Mouse (Mus musculus): ENCODE data around the gene Bbs9. TPM values are rescaled to one million over a fixed set of nuclear protein-coding genes. Genes with fewer than 3 reads are reported as not detected.
A peak's percentile ranks its signal among the peaks of the same experiment; 100 is the strongest.

Bbs9 gene
- polyA plus RNA-seq, 1 experiment from 2014 or later = 15.0 TPM

DNA sequence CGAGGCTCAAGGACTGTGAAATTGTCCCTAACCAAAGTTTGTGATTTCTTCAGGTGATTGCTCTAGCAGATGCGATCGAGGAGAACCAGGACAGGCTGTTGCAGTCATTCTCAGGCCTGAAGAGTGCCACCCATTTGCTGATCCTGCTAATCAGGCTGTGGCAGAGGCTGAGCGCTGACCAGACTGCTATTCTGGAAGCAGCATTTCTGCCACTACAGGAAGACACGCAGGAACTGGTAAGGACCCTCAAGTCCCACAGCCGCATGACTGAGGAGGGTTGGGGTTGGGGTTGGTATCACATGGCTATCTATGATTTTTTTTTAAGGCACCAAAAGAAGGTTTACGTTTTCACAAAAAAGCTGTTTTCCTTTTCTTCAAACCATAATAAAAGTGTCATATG is 318.2 kb downstream of the Bbs9 start:
- H3K36me3 ChIP-seq = no peaks in the 10 kb centered on the region
- no peak overlapping the region for H3K27ac ChIP-seq
- H3K27me3 ChIP-seq (ENCODE audit: insufficient read depth, poor library complexity, severe bottlenecking) = no peaks in the 10 kb centered on the region
- WGBS = 82% methylated on average over 7 of the region's 7 CpGs
- peaks cover 5% of the 10 kb centered on the region for H3K4me1 ChIP-seq (replicated peaks)
- DNase-seq (ENCODE audit: low spot score) = no peak
- no peak overlapping the region for H3K4me3 ChIP-seq
- no peaks in the 10 kb centered on the region for H3K9me3 ChIP-seq

DNA sequence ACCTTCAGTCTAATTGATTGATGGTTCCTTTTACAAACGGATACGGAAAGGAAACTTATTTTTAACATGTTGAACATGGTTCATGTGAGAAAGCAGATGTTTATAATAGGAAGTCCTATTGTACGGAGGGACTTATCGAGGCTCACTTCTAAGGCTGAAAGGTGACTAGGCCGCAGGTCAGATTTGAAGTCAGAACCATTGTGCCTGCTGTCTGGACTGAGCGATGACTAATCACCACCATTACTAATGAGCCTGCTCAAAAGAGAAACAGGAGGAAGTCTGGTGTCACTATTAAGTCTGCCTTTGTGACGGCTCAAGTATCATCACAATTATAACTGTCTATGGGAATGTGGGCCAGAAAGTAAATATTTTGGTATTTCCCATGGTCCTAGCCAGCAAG is 325.2 kb downstream of the Bbs9 start:
- Histone ChIP-seq H3K36me3 (no peaks in the 10 kb centered on the region), H3K4me3 (no peak overlapping the region), H3K27ac (no peak overlapping the region), H3K9me3 (no peaks in the 10 kb centered on the region), H3K4me1 (replicated peaks) (no peaks in the 10 kb centered on the region), H3K27me3 (ENCODE audit: insufficient read depth, poor library complexity, severe bottlenecking) (no peaks in the 10 kb centered on the region)
- DNase-seq (ENCODE audit: low spot score) = no peak
- WGBS = 65% methylated on average over 7 of the region's 7 CpGs

DNA sequence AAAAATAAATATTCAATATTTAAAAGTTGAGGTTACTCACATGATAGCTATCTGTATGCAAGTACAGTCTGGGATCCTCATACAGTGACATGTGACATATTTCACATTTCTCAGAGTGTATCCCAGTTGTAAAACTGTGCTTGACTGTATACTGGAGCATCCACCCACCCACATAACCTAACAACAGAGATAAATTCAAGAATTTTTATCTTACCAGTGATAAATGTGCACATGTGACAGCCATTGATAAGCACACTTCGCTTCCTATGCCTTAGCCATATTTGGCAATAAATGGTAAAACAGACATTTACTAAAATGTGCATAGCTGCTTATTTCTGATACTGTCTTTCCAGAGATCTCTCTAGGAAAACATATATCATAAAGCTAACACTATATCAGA is 330.5 kb downstream of the Bbs9 start:
- WGBS = 92% methylated on average over 1 of the region's 1 CpGs
- no peaks in the 10 kb centered on the region for H3K27me3 ChIP-seq (ENCODE audit: insufficient read depth, poor library complexity, severe bottlenecking)
- H3K4me3 ChIP-seq = no peak overlapping the region
- H3K27ac ChIP-seq = no peak overlapping the region
- no peaks in the 10 kb centered on the region for H3K4me1 ChIP-seq (replicated peaks)
- no peaks in the 10 kb centered on the region for H3K9me3 ChIP-seq
- DNase-seq (ENCODE audit: low spot score) = no peak
- no peaks in the 10 kb centered on the region for H3K36me3 ChIP-seq

DNA sequence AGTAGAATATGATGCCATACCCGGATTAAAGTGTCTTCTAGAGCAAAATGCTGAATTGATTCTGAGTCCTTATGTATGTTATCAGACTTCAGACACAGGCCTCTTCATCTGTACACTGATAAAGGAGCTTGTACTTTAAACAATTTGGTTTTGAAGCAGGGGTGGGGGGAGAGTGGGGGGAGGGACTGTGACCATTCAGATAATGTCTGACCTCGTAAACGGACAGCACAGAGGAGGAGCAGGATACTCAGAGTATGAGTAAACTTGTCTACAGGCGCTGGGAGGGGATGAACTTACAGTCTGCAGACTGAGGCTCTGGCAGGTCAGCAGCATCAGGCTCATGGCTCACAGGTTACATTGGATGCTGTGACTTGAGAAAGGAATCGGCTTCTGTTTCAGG is 331.0 kb downstream of the Bbs9 start:
- Histone ChIP-seq H3K4me3 (no peak overlapping the region), H3K9me3 (no peaks in the 10 kb centered on the region), H3K27ac (no peak overlapping the region), H3K4me1 (replicated peaks) (no peaks in the 10 kb centered on the region), H3K27me3 (ENCODE audit: insufficient read depth, poor library complexity, severe bottlenecking) (no peaks in the 10 kb centered on the region), H3K36me3 (no peaks in the 10 kb centered on the region)
- WGBS = 75% methylated on average over 5 of the region's 5 CpGs
- DNase-seq (ENCODE audit: low spot score) = no peak

DNA sequence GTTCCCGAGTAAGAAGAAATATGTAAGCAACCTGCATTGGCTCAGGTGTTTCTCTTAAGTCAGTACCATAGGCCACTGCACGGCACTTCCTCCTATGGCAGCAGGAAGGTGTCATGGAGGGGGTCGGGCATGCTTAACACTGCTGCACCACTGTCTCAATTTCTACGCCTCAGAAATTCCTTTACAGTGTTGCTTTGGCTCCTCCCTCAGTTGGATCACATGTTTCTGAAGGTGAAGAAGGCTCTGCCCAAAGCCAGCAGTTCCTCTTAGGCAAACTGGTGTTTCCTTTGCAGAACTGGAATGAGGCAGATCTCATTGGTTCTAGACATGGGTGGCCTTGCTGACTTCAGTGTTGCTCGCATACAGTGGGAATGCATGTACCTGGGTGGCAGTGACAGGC is 332.2 kb downstream of the Bbs9 start:
- Histone ChIP-seq H3K9me3 (no peaks in the 10 kb centered on the region), H3K4me1 (replicated peaks) (no peaks in the 10 kb centered on the region), H3K4me3 (no peak overlapping the region), H3K36me3 (no peaks in the 10 kb centered on the region), H3K27ac (no peak overlapping the region), H3K27me3 (ENCODE audit: insufficient read depth, poor library complexity, severe bottlenecking) (no peaks in the 10 kb centered on the region)
- DNase-seq (ENCODE audit: low spot score) = no peak
- 81% methylated on average over 5 of the region's 5 CpGs for WGBS

DNA sequence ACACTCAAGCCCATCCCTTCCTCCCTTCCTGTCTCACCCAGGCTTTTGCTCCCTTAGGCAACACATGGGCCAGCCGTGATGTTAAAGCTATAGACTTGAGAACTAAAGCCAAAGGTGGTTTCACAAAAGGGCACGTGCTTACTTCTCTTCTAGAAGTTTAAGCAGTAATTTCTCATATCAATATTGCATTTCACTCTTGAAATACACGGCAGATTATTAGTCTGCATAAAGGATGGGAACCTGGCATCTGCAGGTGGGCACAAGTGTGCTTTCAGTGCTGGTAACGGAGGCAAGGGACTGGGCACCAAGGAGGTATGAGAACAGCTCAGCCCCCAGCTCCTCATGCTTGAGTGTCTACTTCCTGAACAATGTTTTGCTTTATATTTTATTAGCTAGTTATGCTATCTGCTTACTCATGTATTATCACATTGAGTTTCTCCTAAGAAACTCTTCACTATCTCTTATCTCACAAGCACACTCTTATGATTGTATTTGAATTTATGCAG is 334.2 kb downstream of the Bbs9 start:
- H3K36me3 ChIP-seq = no peaks in the 10 kb centered on the region
- 89% methylated on average over 4 of the region's 4 CpGs for WGBS
- peaks cover 4% of the 10 kb centered on the region; the same call in 1 of the 2 replicates for H3K4me1 ChIP-seq (replicated peaks)
- H3K27me3 ChIP-seq (ENCODE audit: insufficient read depth, poor library complexity, severe bottlenecking) = no peaks in the 10 kb centered on the region
- H3K4me3 ChIP-seq = no peak overlapping the region
- no peak overlapping the region for H3K27ac ChIP-seq
- no peak for DNase-seq (ENCODE audit: low spot score)
- no peaks in the 10 kb centered on the region for H3K9me3 ChIP-seq

DNA sequence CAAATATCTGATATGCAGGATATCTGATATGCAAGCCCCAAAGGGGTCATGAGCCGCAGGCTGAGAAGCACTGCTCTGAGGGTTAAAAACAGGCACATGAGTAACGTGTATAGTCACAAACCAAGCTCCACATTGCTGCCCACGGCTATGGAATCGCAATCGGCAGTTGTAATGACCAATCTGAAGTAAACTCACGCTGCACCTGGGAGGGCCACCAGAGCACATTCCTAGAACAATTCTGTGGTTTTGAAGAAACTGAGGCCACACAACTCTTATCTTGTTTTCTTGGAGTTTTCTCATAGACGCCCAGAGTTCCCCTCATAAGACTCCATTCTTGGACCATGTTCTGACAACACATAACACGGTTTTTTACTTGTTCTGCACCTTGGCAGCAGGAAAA is 334.9 kb downstream of the Bbs9 start:
- DNase-seq (ENCODE audit: low spot score) = no peak
- Histone ChIP-seq H3K4me3 (no peak overlapping the region), H3K9me3 (no peaks in the 10 kb centered on the region), H3K36me3 (no peaks in the 10 kb centered on the region), H3K27me3 (ENCODE audit: insufficient read depth, poor library complexity, severe bottlenecking) (no peaks in the 10 kb centered on the region), H3K4me1 (replicated peaks) (peaks cover 12% of the 10 kb centered on the region), H3K27ac (no peak overlapping the region)
- 90% methylated on average over 8 of the region's 8 CpGs for WGBS

DNA sequence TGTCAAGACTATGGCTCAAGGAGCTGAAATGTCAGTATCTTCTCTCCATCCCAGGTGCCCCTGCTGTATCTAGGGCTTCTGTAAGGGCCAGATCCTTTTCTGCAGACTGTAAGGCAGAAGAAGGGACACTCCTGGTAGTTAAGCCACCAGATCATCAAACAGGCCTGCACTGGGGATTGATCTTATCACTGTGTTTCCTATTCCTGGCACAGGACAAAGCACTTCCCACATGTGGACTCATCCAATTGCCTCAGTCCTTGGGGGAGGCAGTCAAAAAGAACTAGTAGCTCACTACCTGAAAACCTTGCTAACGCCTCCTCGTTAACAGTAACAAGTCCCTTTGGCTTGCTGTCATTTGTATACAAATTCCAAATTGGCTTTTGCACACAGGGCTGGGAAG is 336.4 kb downstream of the Bbs9 start:
- 83% methylated on average over 2 of the region's 2 CpGs for WGBS
- H3K36me3 ChIP-seq = no peaks in the 10 kb centered on the region
- no peak overlapping the region for H3K27ac ChIP-seq
- peaks cover 12% of the 10 kb centered on the region for H3K4me1 ChIP-seq (replicated peaks)
- H3K27me3 ChIP-seq (ENCODE audit: insufficient read depth, poor library complexity, severe bottlenecking) = no peaks in the 10 kb centered on the region
- H3K9me3 ChIP-seq = no peaks in the 10 kb centered on the region
- H3K4me3 ChIP-seq = no peak overlapping the region
- DNase-seq (ENCODE audit: low spot score) = no peak

DNA sequence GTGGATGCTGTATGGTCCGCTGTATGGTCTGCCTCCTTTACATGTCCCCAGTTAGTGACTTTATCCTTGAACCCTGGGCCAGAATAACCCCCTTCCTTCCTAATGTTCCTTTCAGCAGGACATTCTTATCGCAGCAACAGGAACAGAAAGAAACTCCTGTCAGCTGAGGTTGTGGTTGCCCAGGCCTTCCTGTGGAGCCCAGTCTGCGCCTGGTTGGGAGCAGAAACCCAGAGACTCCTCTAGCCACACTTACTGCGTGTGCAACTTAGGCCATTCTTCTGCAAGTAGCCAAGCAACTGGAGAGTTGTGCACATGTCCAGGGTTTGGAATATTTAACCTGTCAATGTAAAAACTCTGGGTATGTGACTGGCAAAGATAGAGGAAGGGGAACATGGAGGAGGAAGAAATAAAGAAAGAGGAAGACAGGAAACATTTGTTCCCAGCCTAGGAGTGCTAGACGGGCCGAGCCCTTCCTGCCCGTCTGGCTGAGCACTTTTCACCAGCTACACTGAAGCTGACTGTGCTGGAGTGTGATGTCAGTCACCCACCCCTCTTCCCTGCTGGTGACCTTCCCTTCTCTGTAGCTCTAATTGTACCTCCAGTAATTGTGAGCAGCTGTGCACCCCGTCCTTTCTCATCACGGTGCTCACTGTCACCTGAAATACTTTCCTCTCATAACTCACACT is 339.0 kb downstream of the Bbs9 start:
- Histone ChIP-seq H3K4me1 (replicated peaks) (peaks cover 12% of the 10 kb centered on the region), H3K36me3 (no peaks in the 10 kb centered on the region), H3K4me3 (no peak overlapping the region), H3K27ac (peak overlapping the region; percentile 53; the same call in 1 of the 2 replicates), H3K9me3 (no peaks in the 10 kb centered on the region), H3K27me3 (ENCODE audit: insufficient read depth, poor library complexity, severe bottlenecking) (no peaks in the 10 kb centered on the region)
- WGBS = 62% methylated on average over 9 of the region's 9 CpGs
- DNase-seq (ENCODE audit: low spot score) = no peak

DNA sequence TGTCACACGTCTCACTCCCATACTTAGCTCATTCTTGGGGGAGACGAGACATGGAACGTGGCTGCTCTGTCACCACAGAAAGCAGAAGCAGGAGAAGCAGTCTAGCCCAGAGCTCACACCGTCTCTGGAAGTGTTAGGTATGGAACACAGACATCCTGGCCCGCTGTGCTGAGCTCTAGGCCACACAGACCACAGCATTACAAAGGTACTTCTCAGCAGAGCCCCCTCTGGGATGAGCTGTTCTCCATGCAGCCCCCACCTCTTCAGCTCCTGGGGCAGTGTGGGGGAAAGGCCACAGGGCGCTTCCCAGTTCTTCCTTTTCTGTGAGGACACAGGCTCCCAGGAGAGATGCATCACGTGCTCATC is 339.6 kb downstream of the Bbs9 start:
- Histone ChIP-seq H3K9me3 (no peaks in the 10 kb centered on the region), H3K36me3 (no peaks in the 10 kb centered on the region), H3K27ac (no peak overlapping the region), H3K4me1 (replicated peaks) (peaks cover 12% of the 10 kb centered on the region), H3K27me3 (ENCODE audit: insufficient read depth, poor library complexity, severe bottlenecking) (no peaks in the 10 kb centered on the region), H3K4me3 (no peak overlapping the region)
- 57% methylated on average over 7 of the region's 7 CpGs for WGBS
- no peak for DNase-seq (ENCODE audit: low spot score)

DNA sequence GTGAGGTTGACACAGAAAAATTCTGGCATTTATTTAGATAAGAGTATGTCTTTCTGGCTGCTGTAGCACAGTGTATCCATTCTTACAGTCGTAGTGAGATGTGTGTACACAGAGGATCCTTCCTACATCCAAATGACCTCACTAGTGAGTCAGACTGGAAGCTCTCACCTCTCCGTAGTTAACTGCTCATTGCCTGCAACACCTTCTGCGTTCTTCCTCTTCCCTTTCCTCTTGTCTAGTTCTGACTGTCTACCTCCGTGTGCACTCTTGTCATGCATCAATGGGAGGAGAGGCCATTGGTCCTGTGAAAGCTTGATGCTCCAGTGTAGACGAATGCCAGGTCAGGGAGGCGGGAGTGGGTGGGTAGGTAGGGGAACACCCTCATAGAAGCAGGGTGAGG is 344.0 kb downstream of the Bbs9 start:
- H3K9me3 ChIP-seq = no peaks in the 10 kb centered on the region
- peaks cover 21% of the 10 kb centered on the region for H3K4me1 ChIP-seq (replicated peaks)
- no peaks in the 10 kb centered on the region; the same call in 1 of the 2 replicates for H3K27me3 ChIP-seq (ENCODE audit: insufficient read depth, poor library complexity, severe bottlenecking)
- no peak overlapping the region for H3K4me3 ChIP-seq
- 89% methylated on average over 6 of the region's 6 CpGs for WGBS
- H3K27ac ChIP-seq = no peak overlapping the region
- H3K36me3 ChIP-seq = no peaks in the 10 kb centered on the region
- DNase-seq (ENCODE audit: low spot score) = no peak

DNA sequence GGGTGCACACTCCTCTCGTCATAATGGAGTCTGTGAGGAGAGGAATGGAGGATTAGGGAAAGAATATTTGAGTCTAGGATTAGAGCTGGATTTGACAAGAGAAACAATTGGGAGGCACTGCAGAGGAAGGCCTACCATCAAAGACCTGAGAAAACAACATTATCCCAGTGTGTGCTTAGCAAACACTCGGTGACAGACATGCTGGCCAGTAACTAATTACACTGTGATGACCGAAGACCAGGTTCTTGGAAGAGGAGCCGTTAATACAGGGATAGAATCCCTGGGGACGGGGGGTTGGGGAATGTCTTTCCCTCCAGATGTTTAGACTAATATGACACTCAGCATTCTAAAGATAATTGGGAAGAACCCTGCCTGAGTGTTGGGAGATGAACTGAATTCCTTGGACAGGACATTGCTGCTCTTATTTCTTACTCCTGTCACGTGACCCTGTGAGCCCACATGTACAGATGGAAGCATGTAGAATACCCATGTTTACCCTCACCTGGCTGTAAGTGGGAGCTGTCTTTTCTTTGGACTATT is 345.2 kb downstream of the Bbs9 start:
- H3K36me3 ChIP-seq = no peaks in the 10 kb centered on the region
- H3K4me1 ChIP-seq (replicated peaks) = peaks cover 20% of the 10 kb centered on the region
- no peaks in the 10 kb centered on the region for H3K9me3 ChIP-seq
- H3K4me3 ChIP-seq = no peak overlapping the region
- WGBS = 52% methylated on average over 6 of the region's 6 CpGs
- no peaks in the 10 kb centered on the region; the same call in 1 of the 2 replicates for H3K27me3 ChIP-seq (ENCODE audit: insufficient read depth, poor library complexity, severe bottlenecking)
- H3K27ac ChIP-seq = no peak overlapping the region
- DNase-seq (ENCODE audit: low spot score) = no peak

DNA sequence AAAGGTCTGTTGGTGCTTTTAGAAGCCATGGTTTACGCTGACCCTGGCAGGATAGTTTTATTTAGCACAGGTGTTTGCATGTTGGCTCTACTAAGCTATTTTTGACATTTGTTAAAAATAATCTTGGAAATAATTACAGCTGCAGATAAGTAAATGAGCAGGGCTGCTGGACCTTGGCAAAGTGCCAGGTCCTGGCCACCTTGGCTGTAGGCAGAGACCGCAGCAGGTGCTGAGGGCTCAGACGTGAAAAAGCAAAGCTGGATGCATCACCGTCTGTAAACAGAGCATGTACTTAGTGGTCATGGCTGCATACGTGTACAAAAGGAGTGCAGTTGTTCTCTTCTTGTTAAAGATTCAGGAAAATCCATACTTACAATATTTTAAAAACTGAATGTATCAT is 347.3 kb downstream of the Bbs9 start:
- H3K9me3 ChIP-seq = no peaks in the 10 kb centered on the region
- no peaks in the 10 kb centered on the region for H3K36me3 ChIP-seq
- DNase-seq (ENCODE audit: low spot score) = no peak
- H3K27me3 ChIP-seq (ENCODE audit: insufficient read depth, poor library complexity, severe bottlenecking) = no peaks in the 10 kb centered on the region; the same call in 1 of the 2 replicates
- peaks cover 20% of the 10 kb centered on the region for H3K4me1 ChIP-seq (replicated peaks)
- WGBS = 88% methylated on average over 5 of the region's 5 CpGs
- H3K27ac ChIP-seq = no peak overlapping the region
- H3K4me3 ChIP-seq = no peak overlapping the region
